Mouse (Mus musculus) hindbrain, postnatal 0 days (tissue): ENCODE data around the gene Gsdma3. TPM values are rescaled to one million over a fixed set of nuclear protein-coding genes. Genes with fewer than 3 reads are reported as not detected.
A peak's percentile ranks its signal among the peaks of the same experiment; 100 is the strongest.
"Not testable (repeated sequence)": the region's sequence is repeated elsewhere in the genome, so short reads cannot be mapped to it uniquely, and the experiment has no call there.

ENCODE experiments used
- ATAC-seq: fragments of 200-750 bp; cut with Nextera tagmentation; 2 replicates; pipeline ENCODE4 v1.8.0; 2017; ENCODE audit warnings: mild to moderate bottlenecking, moderate TSS enrichment, moderate library complexity
- DNase-seq: peaks from one replicate; pipeline ENCODE4 v3.0.0-alpha.2; 2015; ENCODE audit warnings: low spot score
- H3K27ac ChIP-seq: fragments of 300-500 bp; sonication (generic); 2 replicates; pipeline ENCODE4 v1.5.1; 2014; ENCODE audit warnings: mild to moderate bottlenecking
- H3K27me3 ChIP-seq: fragments of 300-500 bp; sonication (generic); 2 replicates; pipeline ENCODE4 v1.6.1; 2014; ENCODE audit warnings: low read length, mixed read lengths; ENCODE audit not compliant: insufficient read depth
- H3K36me3 ChIP-seq: fragments of 300-500 bp; sonication (generic); 2 replicates; pipeline ENCODE4 v1.6.1; 2014; ENCODE audit warnings: low read length, mixed read lengths; ENCODE audit not compliant: insufficient read depth
- H3K4me1 ChIP-seq: fragments of 300-500 bp; sonication (generic); 2 replicates; pipeline ENCODE4 v1.6.1; 2014; ENCODE audit warnings: antibody characterized with exemption, low read length, mixed read lengths; ENCODE audit not compliant: insufficient read depth
- H3K4me2 ChIP-seq: fragments of 300-500 bp; sonication (generic); 2 replicates; pipeline ENCODE4 v1.6.1; 2014; ENCODE audit warnings: low read depth, mild to moderate bottlenecking, low read length, moderate library complexity, mixed read lengths
- H3K4me3 ChIP-seq: fragments of 300-500 bp; sonication (generic); 2 replicates; pipeline ENCODE4 v1.5.1; 2014; ENCODE audit warnings: low read length
- H3K9ac ChIP-seq: fragments of 300-500 bp; sonication (generic); replicated peaks from 2 replicates; pipeline ENCODE4 v1.6.1; 2014; ENCODE audit warnings: mild to moderate bottlenecking, low read length, moderate library complexity, mixed read lengths
- H3K9me3 ChIP-seq: fragments of 300-500 bp; sonication (generic); 2 replicates; pipeline ENCODE4 v1.6.1; 2016; ENCODE audit warnings: low read length, mixed read lengths
- CTCF ChIP-seq: IDR thresholded peaks from 2 replicates; pipeline ENCODE4 v1.5.1; 2016; ENCODE audit warnings: antibody characterized with exemption, control low read depth, low read depth
- WGBS: fragments of 180-500 bp; shearing (Covaris S2); extraction: QIAGEN DNeasy Blood & Tissue Kit; methylation state at CpG from one replicate; pipeline ENCODE4 v1.1.7; 2014; 5-methylcytosine and 5-hydroxymethylcytosine counted together
- polyA plus RNA-seq: library from polyadenylated mRNA; unstranded; fragments of >200 nt; fragmentation: Nextera tagmentation; extraction: Ambion mirVana; gene quantifications from 2 replicates; pipeline ENCODE4 v1.2.1, GENCODE M21; 2015
- total RNA-seq: library from RNA; depleted of rRNA; stranded (reverse); fragments of >200 nt; gene quantifications from 2 replicates; pipeline ENCODE4 v1.2.3, GENCODE M21; 2014

Gene Gsdma3
- total and polyA plus RNA-seq, 2 experiments from 2014 or later = 0.68 TPM; not detected in 1

- Histone ChIP-seq H3K4me3 (no peak overlapping the region), H3K9me3 (no peaks in the 10 kb centered on the region), H3K36me3 (no peaks in the 10 kb centered on the region), H3K9ac (no peak overlapping the region), H3K27ac (no peak overlapping the region), H3K27me3 (no peaks in the 10 kb centered on the region), H3K4me1 (peaks cover 6% of the 10 kb centered on the region), H3K4me2 (no peak overlapping the region)
- no peak for ATAC-seq
- peak; percentile 31; the same call in 1 of the 2 replicates for TF ChIP-seq CTCF
- DNase-seq = no peak
- WGBS = 94% methylated on average over 1 of the region's 1 CpGs
These were observed 53.9 kb downstream of the Gsdma3 start for GRCm38 (mm10) chr11:98680023-98680422.

DNA sequence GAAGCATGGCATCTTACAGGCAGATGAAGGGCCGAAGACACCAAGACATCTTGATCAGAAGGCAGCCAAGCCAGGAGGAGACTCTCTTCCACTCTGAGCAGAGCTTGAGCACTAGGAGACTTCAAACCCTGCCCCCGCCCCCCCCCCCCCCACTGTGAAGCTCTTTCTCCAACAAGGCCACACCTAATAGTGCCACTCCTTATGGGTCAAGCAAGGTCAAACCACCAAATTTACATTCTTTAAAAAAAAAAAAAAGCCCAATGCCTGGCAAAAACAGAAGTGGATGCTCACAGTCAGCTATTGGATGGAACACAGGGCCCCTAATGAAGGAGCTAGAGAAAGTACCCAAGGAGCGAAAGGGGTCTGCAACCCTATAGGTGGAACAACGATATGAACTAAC lies 54.4 kb downstream of the Gsdma3 start:
- 88% methylated on average over 4 of the region's 4 CpGs for whole genome bisulfite sequencing
- ATAC-seq, H3K36me3 ChIP-seq: not testable (repeated sequence)

DNA sequence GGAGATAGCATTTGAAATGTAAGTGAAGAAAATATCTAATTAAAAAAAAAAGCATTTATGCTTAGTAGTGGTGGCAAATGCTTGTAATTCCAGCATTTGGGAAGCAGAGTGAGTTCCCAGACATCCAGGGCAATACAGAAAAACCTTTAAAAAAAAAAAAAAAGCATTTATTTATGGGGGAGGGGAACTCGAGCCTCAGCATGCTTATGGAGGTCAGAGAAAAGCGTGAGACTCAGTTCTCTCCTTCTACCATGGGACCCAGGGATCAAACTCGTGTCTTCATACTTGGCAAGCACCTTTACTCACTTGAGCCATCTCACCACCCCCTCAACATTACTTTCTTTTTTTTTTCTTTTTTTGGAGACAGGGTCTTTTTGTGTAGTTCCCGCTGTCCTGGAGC lies 55.0 kb downstream of the Gsdma3 start:
- H3K27ac ChIP-seq = no peak overlapping the region
- no peaks in the 10 kb centered on the region for H3K9me3 ChIP-seq
- H3K4me2 ChIP-seq = no peak overlapping the region; the same call in 1 of the 2 replicates
- DNase-seq = no peak
- no peak for ATAC-seq
- H3K4me3 ChIP-seq = no peak overlapping the region
- 80% methylated on average over 4 of the region's 4 CpGs for WGBS
- peaks cover 9% of the 10 kb centered on the region; the same call in 1 of the 2 replicates for H3K36me3 ChIP-seq
- TF ChIP-seq CTCF = no peak
- peaks cover 6% of the 10 kb centered on the region for H3K4me1 ChIP-seq
- H3K9ac ChIP-seq = no peak overlapping the region
- no peaks in the 10 kb centered on the region for H3K27me3 ChIP-seq

More for the DNA sequence above, 54.4 kb downstream of the Gsdma3 start:
- not testable (repeated sequence) for H3K27ac ChIP-seq, DNase-seq, H3K4me3 ChIP-seq, H3K4me2 ChIP-seq, H3K9me3 ChIP-seq, H3K27me3 ChIP-seq, H3K4me1 ChIP-seq, H3K9ac ChIP-seq

DNA sequence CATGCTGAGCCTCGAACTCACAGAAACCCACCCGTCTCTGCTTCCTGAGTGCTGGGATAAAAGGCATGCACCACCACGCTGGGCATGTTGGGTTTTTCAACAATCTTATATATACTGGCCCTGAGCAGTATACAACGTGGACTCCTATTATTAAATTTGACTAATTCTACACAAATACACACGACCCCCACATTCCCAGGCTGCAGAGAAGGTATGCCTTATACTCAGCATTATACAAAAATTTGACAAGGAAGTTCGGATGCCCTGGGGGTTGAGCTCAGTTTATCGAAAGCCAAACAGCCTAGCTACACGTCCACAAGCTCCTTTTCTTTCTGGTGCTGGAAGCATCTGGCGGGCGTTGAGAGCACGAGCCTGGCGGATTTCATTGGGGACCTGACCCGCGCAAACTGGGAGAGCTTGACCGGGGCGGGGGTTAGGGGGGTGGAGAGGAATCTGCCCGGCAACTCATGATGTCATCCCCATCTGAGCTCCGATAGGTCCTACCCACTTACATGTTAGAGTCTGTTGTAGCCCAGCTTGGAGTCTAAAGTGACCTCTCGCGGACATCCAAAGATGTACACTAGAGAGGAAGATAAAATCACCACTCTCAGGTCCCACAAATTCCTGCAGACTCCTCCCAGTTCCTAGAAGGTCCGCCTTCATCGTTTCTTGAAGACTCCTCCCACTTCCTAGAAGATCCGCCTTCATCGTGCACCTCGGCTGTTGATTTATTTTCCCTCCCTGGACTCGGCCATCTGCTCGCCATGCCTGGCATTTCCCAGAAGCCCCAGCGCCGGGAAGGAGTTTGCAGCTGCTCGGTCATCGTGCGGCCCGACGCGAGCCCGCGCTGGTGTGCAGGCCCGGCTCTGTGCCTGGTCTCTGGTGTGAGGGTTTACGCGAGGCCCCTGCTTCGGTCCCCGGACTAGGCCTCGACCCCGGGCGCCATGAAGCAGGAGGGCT lies 55.9 kb downstream of the Gsdma3 start, which contains the start of gene Psmd3:
Psmd3 (plus strand) TSS at position 769 of the 960 bp plus-strand sequence.
- WGBS = 4% methylated on average over 45 of the region's 45 CpGs
- peak; percentile 98 for DNase-seq
- peak; percentile 55 for TF ChIP-seq CTCF
- Histone ChIP-seq H3K27me3 (no peaks in the 10 kb centered on the region), H3K36me3 (peaks cover 14% of the 10 kb centered on the region; the same call in 1 of the 2 replicates), H3K4me3 (peak within 1 kb of the TSS; percentile 81), H3K4me2 (peak within 1 kb of the TSS; percentile 88), H3K27ac (peak within 1 kb of the TSS; percentile 79), H3K9ac (peak within 1 kb of the TSS; percentile 95), H3K9me3 (no peaks in the 10 kb centered on the region), H3K4me1 (peaks cover 6% of the 10 kb centered on the region)
- ATAC-seq = peak; percentile 97

- Histone ChIP-seq H3K9ac (peak overlapping the region; percentile 95), H3K9me3 (no peaks in the 10 kb centered on the region), H3K4me2 (peak overlapping the region; percentile 88), H3K4me3 (peak overlapping the region; percentile 81), H3K4me1 (peaks cover 6% of the 10 kb centered on the region), H3K27ac (peak overlapping the region; percentile 79), H3K27me3 (no peaks in the 10 kb centered on the region), H3K36me3 (peaks cover 21% of the 10 kb centered on the region; the same call in 1 of the 2 replicates)
- peak; percentile 16 for ATAC-seq
- DNase-seq = no peak
- under 1% methylated on average over 21 of the region's 23 CpGs for WGBS
- TF ChIP-seq CTCF = no peak
These were observed 56.7 kb downstream of the Gsdma3 start for GRCm38 (mm10) chr11:98682811-98683210.

- WGBS = 94% methylated on average over 9 of the region's 9 CpGs
- TF ChIP-seq CTCF = no peak
- Histone ChIP-seq H3K4me3 (no peak overlapping the region), H3K4me1 (peaks cover 6% of the 10 kb centered on the region), H3K9me3 (no peaks in the 10 kb centered on the region), H3K27me3 (no peaks in the 10 kb centered on the region), H3K4me2 (no peak overlapping the region), H3K36me3 (peaks cover 42% of the 10 kb centered on the region), H3K9ac (no peak overlapping the region), H3K27ac (no peak overlapping the region)
- DNase-seq (no peak), ATAC-seq (no peak)
These were observed 59.5 kb downstream of the Gsdma3 start for GRCm38 (mm10) chr11:98685642-98686041.
